Mouse (Mus musculus) lung, postnatal 0 days (tissue): ENCODE measurements around the gene Tepp. TPM values are rescaled to one million over a fixed set of nuclear protein-coding genes. Genes with fewer than 3 reads are reported as not detected.

Experiments
- ATAC-seq: fragments of 200-750 bp; cut with Nextera tagmentation; 2 replicates; pipeline ENCODE4 v1.8.0; 2017; ENCODE audit warnings: moderate library complexity
- DNase-seq: peaks from one replicate; pipeline ENCODE4 v3.0.0-alpha.2; 2016; ENCODE audit warnings: low spot score
- H3K27ac ChIP-seq: fragments of 300-500 bp; sonication (generic); 2 replicates; pipeline ENCODE4 v1.5.1; 2014; ENCODE audit warnings: antibody characterized with exemption, mild to moderate bottlenecking, low read length, mixed read lengths
- H3K27me3 ChIP-seq: fragments of 300-500 bp; sonication (generic); replicated peaks from 2 replicates; pipeline ENCODE4 v1.6.1; 2014; ENCODE audit warnings: low read length, mixed read lengths; ENCODE audit not compliant: insufficient read depth
- H3K36me3 ChIP-seq: fragments of 300-500 bp; sonication (generic); 2 replicates; pipeline ENCODE4 v1.6.1; 2014; ENCODE audit warnings: low read length, mixed read lengths; ENCODE audit not compliant: insufficient read depth
- H3K4me1 ChIP-seq: fragments of 300-500 bp; sonication (generic); 2 replicates; pipeline ENCODE4 v1.6.1; 2014; ENCODE audit warnings: antibody characterized with exemption, low read depth, low read length, mixed read lengths; ENCODE audit not compliant: insufficient read depth
- H3K4me2 ChIP-seq: fragments of 300-500 bp; sonication (generic); replicated peaks from 2 replicates; pipeline ENCODE4 v1.6.1; 2014; ENCODE audit warnings: low read depth, mild to moderate bottlenecking, low read length, moderate library complexity, mixed read lengths
- H3K4me3 ChIP-seq: fragments of 300-500 bp; sonication (generic); 2 replicates; pipeline ENCODE4 v1.5.1; 2014; ENCODE audit warnings: low read depth, low read length
- H3K9ac ChIP-seq: fragments of 300-500 bp; sonication (generic); replicated peaks from 2 replicates; pipeline ENCODE4 v1.6.1; 2014; ENCODE audit warnings: low read depth, mild to moderate bottlenecking
- H3K9me3 ChIP-seq: fragments of 300-500 bp; sonication (generic); 2 replicates; pipeline ENCODE4 v1.6.1; 2016; ENCODE audit warnings: low read length, mixed read lengths
- CTCF ChIP-seq: IDR thresholded peaks from 2 replicates; pipeline ENCODE4 v1.5.1; 2016; ENCODE audit warnings: antibody characterized with exemption, mild to moderate bottlenecking
- EP300 ChIP-seq: IDR thresholded peaks from 2 replicates; pipeline ENCODE4 v1.6.1; 2016; ENCODE audit warnings: antibody characterized with exemption, mild to moderate bottlenecking, control low read depth
- WGBS: fragments of 180-500 bp; shearing (Covaris S2); extraction: QIAGEN DNeasy Blood & Tissue Kit; methylation state at CpG from one replicate; pipeline ENCODE4 v1.1.7; 2014; 5-methylcytosine and 5-hydroxymethylcytosine counted together
- polyA plus RNA-seq: library from polyadenylated mRNA; unstranded; fragments of >200 nt; fragmentation: Nextera tagmentation; extraction: Ambion mirVana; gene quantifications from 2 replicates; pipeline ENCODE4 v1.2.1, GENCODE M21; 2015

Tepp gene
- polyA plus RNA-seq, 1 experiment from 2014 or later, result 2.1 TPM

- H3K4me2 ChIP-seq, result peak overlapping the region; percentile 46
- peak; percentile 70 for DNase-seq
- no peaks in the 10 kb centered on the region for H3K27me3 ChIP-seq
- H3K4me3 ChIP-seq, result no peak overlapping the region
- TF ChIP-seq CTCF, result no peak
- TF ChIP-seq EP300, result no peak
- H3K9me3 ChIP-seq, result no peaks in the 10 kb centered on the region
- H3K9ac ChIP-seq, result 0 out of 2 replicates have a peak overlapping the region, but pooled peaks have one; percentile 8
- 50% methylated on average over 20 of the region's 20 CpGs for WGBS
- ATAC-seq, result peak; percentile 83
- H3K36me3 ChIP-seq, result no peaks in the 10 kb centered on the region
- H3K27ac ChIP-seq, result no peak overlapping the region
- peaks cover 6% of the 10 kb centered on the region; the same call in 1 of the 2 replicates for H3K4me1 ChIP-seq
Measured at GRCm38 (mm10) chr8:95369581-95370326, 59.4 kb downstream of the Tepp start.

DNA sequence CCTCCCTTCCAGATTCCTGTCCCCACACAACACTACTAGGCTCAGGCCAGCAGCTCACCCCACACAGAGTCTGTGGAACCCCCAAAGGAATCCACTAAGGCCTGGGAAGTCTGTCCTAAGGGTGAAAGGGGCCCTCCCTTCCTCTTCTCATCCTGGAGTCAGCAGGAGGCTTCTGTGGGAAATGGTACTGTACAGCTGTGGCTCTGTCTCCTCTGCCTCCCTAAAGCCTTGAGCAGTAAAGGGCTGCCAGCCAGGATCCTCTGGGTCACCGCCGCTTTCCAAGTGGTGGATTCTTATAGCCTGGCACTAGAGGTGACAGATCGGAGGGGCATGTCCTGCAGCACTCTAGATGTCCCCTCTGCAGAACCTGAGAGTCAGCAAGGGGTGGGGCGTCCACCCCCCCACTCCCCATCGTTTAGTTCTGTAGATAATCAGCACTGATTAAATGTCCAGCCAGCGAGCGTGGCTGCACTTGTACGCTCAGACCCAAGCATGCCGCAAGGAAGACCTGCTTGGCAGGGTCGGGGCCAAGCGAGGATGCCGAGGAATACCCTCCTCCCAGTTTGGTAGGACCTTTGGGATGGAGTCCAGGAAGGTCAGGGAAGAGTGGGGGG lies 63.1 kb downstream of the Tepp start:
- no peak overlapping the region for H3K27ac ChIP-seq

GRCm38 (mm10) chr8:95374429-95374828 lies 64.1 kb downstream of the Tepp start:
- DNase-seq, result peak; percentile 38
- H3K4me3 ChIP-seq, result no peak overlapping the region
- no peaks in the 10 kb centered on the region for H3K27me3 ChIP-seq
- no peaks in the 10 kb centered on the region for H3K36me3 ChIP-seq
- H3K9ac ChIP-seq, result no peak overlapping the region
- 63% methylated on average over 3 of the region's 3 CpGs for WGBS
- ATAC-seq, result 0 out of 2 replicates have a peak, but pooled peaks have one; percentile 6
- H3K4me2 ChIP-seq, result no peak overlapping the region
- H3K27ac ChIP-seq, result no peak overlapping the region
- H3K9me3 ChIP-seq, result no peaks in the 10 kb centered on the region
- TF ChIP-seq CTCF (no peak), EP300 (no peak)
- peaks cover 9% of the 10 kb centered on the region; the same call in 1 of the 2 replicates for H3K4me1 ChIP-seq

More for the DNA sequence above, 63.1 kb downstream of the Tepp start:
- no peak overlapping the region for H3K9ac ChIP-seq
- no peak for TF ChIP-seq EP300
- TF ChIP-seq CTCF, result no peak
- ATAC-seq, result no peak
- no peaks in the 10 kb centered on the region for H3K27me3 ChIP-seq
- no peak overlapping the region for H3K4me2 ChIP-seq
- H3K4me1 ChIP-seq, result peaks cover 11% of the 10 kb centered on the region; the same call in 1 of the 2 replicates
- DNase-seq, result no peak
- H3K9me3 ChIP-seq, result no peaks in the 10 kb centered on the region
- 52% methylated on average over 12 of the region's 12 CpGs for WGBS
- H3K4me3 ChIP-seq, result no peak overlapping the region
- no peaks in the 10 kb centered on the region for H3K36me3 ChIP-seq

- no peak overlapping the region for H3K4me2 ChIP-seq
- no peaks in the 10 kb centered on the region for H3K9me3 ChIP-seq
- H3K4me3 ChIP-seq, result no peak overlapping the region
- TF ChIP-seq EP300 (no peak), CTCF (no peak)
- no peak overlapping the region for H3K27ac ChIP-seq
- WGBS, result 78% methylated on average over 7 of the region's 7 CpGs
- H3K36me3 ChIP-seq, result no peaks in the 10 kb centered on the region
- no peak for DNase-seq
- H3K27me3 ChIP-seq, result no peaks in the 10 kb centered on the region
- no peak for ATAC-seq
- H3K4me1 ChIP-seq, result peaks cover 5% of the 10 kb centered on the region; the same call in 1 of the 2 replicates
- H3K9ac ChIP-seq, result no peak overlapping the region
Measured at GRCm38 (mm10) chr8:95375374-95375930, 65.1 kb downstream of the Tepp start.

Other genes with a start within 250 kb of the Tepp start
- gene Katnb1, start 229.4 kb upstream of the Tepp start, polyA plus RNA-seq, result 10.4 and 10.8 TPM in 2 replicates
- 23.7 and 32.4 TPM in 2 replicates for gene Kifc3, start 107.8 kb upstream of the Tepp start, polyA plus RNA-seq
- gene Cngb1, start 4.0 kb upstream of the Tepp start, polyA plus RNA-seq, result 3.3 and 4.0 TPM in 2 replicates
- 5.9 and 6.0 TPM in 2 replicates for gene Zfp319, start 21.4 kb downstream of the Tepp start, polyA plus RNA-seq
- gene Usb1, start 21.7 kb downstream of the Tepp start, polyA plus RNA-seq, result 33.8 and 39.2 TPM in 2 replicates
- gene Mmp15, start 41.7 kb downstream of the Tepp start, polyA plus RNA-seq, result 25.8 and 26.0 TPM in 2 replicates
- gene Cfap20, start 124.3 kb downstream of the Tepp start, polyA plus RNA-seq, result 126 and 138 TPM in 2 replicates
- gene Csnk2a2, start 179.5 kb downstream of the Tepp start, polyA plus RNA-seq, result 8.3 and 9.8 TPM in 2 replicates
- 13.1 and 18.1 TPM in 2 replicates for gene Ccdc113, start 223.5 kb downstream of the Tepp start, polyA plus RNA-seq